Mouse (Mus musculus) hindbrain, postnatal 0 days (tissue): ENCODE results near the gene Gm37240. TPM values are rescaled to one million over a fixed set of nuclear protein-coding genes. Genes with fewer than 3 reads are reported as not detected.

ENCODE experiments used
- ATAC-seq: fragments of 200-750 bp; cut with Nextera tagmentation; 2 replicates; pipeline ENCODE4 v1.8.0; 2017; ENCODE audit warnings: mild to moderate bottlenecking, moderate TSS enrichment, moderate library complexity
- DNase-seq: peaks from one replicate; pipeline ENCODE4 v3.0.0-alpha.2; 2015; ENCODE audit warnings: low spot score
- H3K27ac ChIP-seq: fragments of 300-500 bp; sonication (generic); 2 replicates; pipeline ENCODE4 v1.5.1; 2014; ENCODE audit warnings: mild to moderate bottlenecking
- H3K27me3 ChIP-seq: fragments of 300-500 bp; sonication (generic); 2 replicates; pipeline ENCODE4 v1.6.1; 2014; ENCODE audit warnings: low read length, mixed read lengths; ENCODE audit not compliant: insufficient read depth
- H3K36me3 ChIP-seq: fragments of 300-500 bp; sonication (generic); 2 replicates; pipeline ENCODE4 v1.6.1; 2014; ENCODE audit warnings: low read length, mixed read lengths; ENCODE audit not compliant: insufficient read depth
- H3K4me1 ChIP-seq: fragments of 300-500 bp; sonication (generic); 2 replicates; pipeline ENCODE4 v1.6.1; 2014; ENCODE audit warnings: antibody characterized with exemption, low read length, mixed read lengths; ENCODE audit not compliant: insufficient read depth
- H3K4me2 ChIP-seq: fragments of 300-500 bp; sonication (generic); 2 replicates; pipeline ENCODE4 v1.6.1; 2014; ENCODE audit warnings: low read depth, mild to moderate bottlenecking, low read length, moderate library complexity, mixed read lengths
- H3K4me3 ChIP-seq: fragments of 300-500 bp; sonication (generic); 2 replicates; pipeline ENCODE4 v1.5.1; 2014; ENCODE audit warnings: low read length
- H3K9ac ChIP-seq: fragments of 300-500 bp; sonication (generic); replicated peaks from 2 replicates; pipeline ENCODE4 v1.6.1; 2014; ENCODE audit warnings: mild to moderate bottlenecking, low read length, moderate library complexity, mixed read lengths
- H3K9me3 ChIP-seq: fragments of 300-500 bp; sonication (generic); 2 replicates; pipeline ENCODE4 v1.6.1; 2016; ENCODE audit warnings: low read length, mixed read lengths
- CTCF ChIP-seq: IDR thresholded peaks from 2 replicates; pipeline ENCODE4 v1.5.1; 2016; ENCODE audit warnings: antibody characterized with exemption, control low read depth, low read depth
- WGBS: fragments of 180-500 bp; shearing (Covaris S2); extraction: QIAGEN DNeasy Blood & Tissue Kit; methylation state at CpG from one replicate; pipeline ENCODE4 v1.1.7; 2014; 5-methylcytosine and 5-hydroxymethylcytosine counted together
- polyA plus RNA-seq: library from polyadenylated mRNA; unstranded; fragments of >200 nt; fragmentation: Nextera tagmentation; extraction: Ambion mirVana; gene quantifications from 2 replicates; pipeline ENCODE4 v1.2.1, GENCODE M21; 2015
- total RNA-seq: library from RNA; depleted of rRNA; stranded (reverse); fragments of >200 nt; gene quantifications from 2 replicates; pipeline ENCODE4 v1.2.3, GENCODE M21; 2014

Gm37240 gene
- total and polyA plus RNA-seq, 2 experiments from 2014 or later = 1.5 TPM; not detected in 1

DNA sequence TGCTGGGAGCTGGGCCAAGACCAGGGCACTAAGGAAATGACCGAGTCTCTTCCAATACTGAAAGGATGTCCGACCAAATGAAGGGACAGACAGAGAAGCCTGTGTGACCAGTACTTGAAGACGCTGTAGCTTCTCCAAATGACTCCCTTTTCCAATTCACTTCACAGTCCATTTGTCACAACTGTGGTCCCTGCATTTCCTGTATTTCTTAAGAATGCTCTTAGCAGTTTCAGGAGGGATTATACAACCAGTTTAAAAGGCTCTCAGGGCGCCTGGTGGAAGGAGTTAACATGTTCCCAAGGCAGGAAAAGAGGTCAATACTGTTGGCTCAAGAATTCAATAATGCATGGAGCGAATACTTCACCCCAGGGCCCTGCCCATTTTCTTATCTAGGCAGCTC, 1414.4 kb downstream of the Gm37240 start:
- no peak overlapping the region for H3K4me3 ChIP-seq
- TF ChIP-seq CTCF = no peak
- H3K36me3 ChIP-seq = no peaks in the 10 kb centered on the region
- no peaks in the 10 kb centered on the region for H3K27me3 ChIP-seq
- H3K9me3 ChIP-seq = no peaks in the 10 kb centered on the region
- H3K27ac ChIP-seq = no peak overlapping the region
- ATAC-seq = no peak
- 55% methylated on average over 5 of the region's 5 CpGs for WGBS
- no peaks in the 10 kb centered on the region; the same call in 1 of the 2 replicates for H3K4me1 ChIP-seq
- no peak overlapping the region for H3K9ac ChIP-seq
- no peak overlapping the region for H3K4me2 ChIP-seq
- no peak for DNase-seq

DNA sequence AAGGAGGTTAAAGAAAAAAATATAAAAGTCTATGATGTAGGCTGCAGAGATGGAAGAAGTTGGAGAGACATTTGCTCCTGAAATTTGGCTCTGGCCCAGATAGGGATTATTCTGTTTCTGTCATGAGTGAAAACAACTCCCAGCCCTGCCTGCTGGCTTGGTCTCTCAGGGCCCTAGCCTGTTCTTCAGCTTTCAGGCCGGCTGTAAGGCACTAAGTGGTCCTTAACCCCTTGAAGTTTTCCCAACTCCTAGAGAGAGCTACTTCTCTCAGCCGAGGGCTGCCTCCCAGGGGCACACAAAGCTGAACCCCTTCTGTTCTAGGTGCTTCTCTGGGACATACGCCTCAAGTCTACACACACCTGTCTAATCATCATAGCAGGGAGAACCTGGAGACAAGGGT, 1414.8 kb downstream of the Gm37240 start:
- ATAC-seq (no peak), DNase-seq (no peak)
- Histone ChIP-seq H3K27ac (no peak overlapping the region), H3K36me3 (no peaks in the 10 kb centered on the region), H3K4me1 (no peaks in the 10 kb centered on the region; the same call in 1 of the 2 replicates), H3K9ac (no peak overlapping the region), H3K9me3 (no peaks in the 10 kb centered on the region), H3K27me3 (no peaks in the 10 kb centered on the region), H3K4me3 (no peak overlapping the region), H3K4me2 (no peak overlapping the region)
- TF ChIP-seq CTCF = no peak
- WGBS = 44% methylated on average over 3 of the region's 3 CpGs

DNA sequence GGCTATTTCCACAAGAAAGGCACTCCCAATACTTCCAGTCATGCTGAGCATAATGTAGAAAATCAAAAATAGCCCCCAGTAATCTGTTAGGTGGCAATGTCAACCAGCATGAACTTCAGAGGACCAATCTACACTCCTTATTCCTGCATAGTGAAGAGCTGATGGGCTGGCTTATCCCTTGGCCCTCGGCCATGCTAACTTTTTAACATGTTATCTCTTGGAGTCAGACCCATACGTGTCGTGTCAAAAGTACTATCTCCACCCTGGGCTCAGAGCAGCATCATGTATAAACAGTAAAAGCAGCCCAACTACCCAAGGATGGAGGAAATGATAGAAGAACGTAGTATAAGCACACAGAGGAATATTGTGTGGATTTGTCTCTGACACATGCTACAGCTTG, 1416.2 kb downstream of the Gm37240 start:
- H3K27me3 ChIP-seq = no peaks in the 10 kb centered on the region
- no peak overlapping the region for H3K4me2 ChIP-seq
- H3K27ac ChIP-seq = no peak overlapping the region
- no peak overlapping the region for H3K9ac ChIP-seq
- DNase-seq = no peak
- TF ChIP-seq CTCF = no peak
- H3K4me3 ChIP-seq = no peak overlapping the region
- no peaks in the 10 kb centered on the region for H3K9me3 ChIP-seq
- H3K36me3 ChIP-seq = no peaks in the 10 kb centered on the region
- no peak for ATAC-seq
- WGBS = 87% methylated on average over 4 of the region's 4 CpGs
- H3K4me1 ChIP-seq = no peaks in the 10 kb centered on the region; the same call in 1 of the 2 replicates

DNA sequence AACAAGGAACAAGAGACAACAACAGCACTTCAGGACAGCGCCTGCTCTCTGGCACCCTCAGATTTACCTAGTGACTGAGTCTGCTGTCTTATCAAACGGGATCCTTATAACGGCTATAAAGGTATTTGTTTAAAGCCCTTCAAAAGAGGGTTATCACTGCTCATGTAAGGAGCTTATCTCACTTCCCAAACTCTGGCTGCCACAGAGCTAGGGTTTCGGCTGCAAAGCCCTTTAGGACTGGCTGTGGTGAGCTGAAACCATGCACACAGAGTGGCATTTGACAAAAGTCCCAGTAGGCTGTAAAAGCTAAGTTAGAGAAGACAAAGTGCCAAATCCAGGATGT, 1419.2 kb downstream of the Gm37240 start:
- DNase-seq = no peak
- no peak for TF ChIP-seq CTCF
- H3K4me2 ChIP-seq = no peak overlapping the region

DNA sequence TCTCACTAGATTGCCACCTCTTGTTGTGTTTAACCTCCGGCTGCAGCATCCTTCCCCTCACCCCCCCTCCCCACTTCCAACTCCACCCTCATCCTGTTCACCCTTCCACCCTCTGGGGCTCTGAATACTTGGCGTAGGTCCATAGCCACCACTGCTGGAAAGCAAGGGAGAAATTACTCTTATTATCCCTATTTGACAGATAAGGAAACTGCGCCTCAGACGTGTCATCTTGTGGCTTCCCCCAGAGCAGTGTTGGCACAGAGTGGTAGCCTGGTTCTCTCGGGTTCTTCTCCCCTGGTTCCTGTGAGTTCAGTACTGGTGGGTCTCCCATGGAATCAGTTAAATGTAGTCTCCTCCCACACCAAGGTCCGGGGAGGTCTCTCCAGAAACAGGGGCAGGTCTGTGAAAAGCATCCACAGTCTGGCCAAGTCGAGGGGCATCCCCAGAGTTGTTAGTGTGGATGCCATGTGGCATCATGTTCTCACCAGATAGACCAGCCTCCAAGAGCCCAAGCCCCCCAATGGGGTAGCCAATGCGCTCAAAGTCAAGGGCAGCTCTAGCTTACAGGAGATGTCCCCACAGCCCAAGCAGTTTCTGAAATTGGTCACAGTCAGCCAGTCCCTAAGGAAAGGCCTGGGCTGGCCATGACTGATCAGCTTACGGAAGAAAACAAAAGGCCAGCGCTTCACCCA, 1419.8 kb downstream of the Gm37240 start:
- Histone ChIP-seq H3K4me2 (no peak overlapping the region), H3K4me3 (no peak overlapping the region), H3K9me3 (no peaks in the 10 kb centered on the region), H3K9ac (no peak overlapping the region), H3K36me3 (no peaks in the 10 kb centered on the region), H3K27ac (no peak overlapping the region), H3K27me3 (no peaks in the 10 kb centered on the region), H3K4me1 (peaks cover 3% of the 10 kb centered on the region; the same call in 1 of the 2 replicates)
- TF ChIP-seq CTCF = no peak
- ATAC-seq = no peak
- DNase-seq = no peak
- WGBS = 64% methylated on average over 10 of the region's 10 CpGs

More for the DNA sequence above, 1419.2 kb downstream of the Gm37240 start:
- Histone ChIP-seq H3K9me3 (no peaks in the 10 kb centered on the region), H3K4me1 (peaks cover 3% of the 10 kb centered on the region; the same call in 1 of the 2 replicates), H3K9ac (no peak overlapping the region), H3K4me3 (no peak overlapping the region), H3K27me3 (no peaks in the 10 kb centered on the region), H3K27ac (no peak overlapping the region), H3K36me3 (no peaks in the 10 kb centered on the region)
- ATAC-seq = no peak
- 46% methylated on average over 4 of the region's 4 CpGs for WGBS

DNA sequence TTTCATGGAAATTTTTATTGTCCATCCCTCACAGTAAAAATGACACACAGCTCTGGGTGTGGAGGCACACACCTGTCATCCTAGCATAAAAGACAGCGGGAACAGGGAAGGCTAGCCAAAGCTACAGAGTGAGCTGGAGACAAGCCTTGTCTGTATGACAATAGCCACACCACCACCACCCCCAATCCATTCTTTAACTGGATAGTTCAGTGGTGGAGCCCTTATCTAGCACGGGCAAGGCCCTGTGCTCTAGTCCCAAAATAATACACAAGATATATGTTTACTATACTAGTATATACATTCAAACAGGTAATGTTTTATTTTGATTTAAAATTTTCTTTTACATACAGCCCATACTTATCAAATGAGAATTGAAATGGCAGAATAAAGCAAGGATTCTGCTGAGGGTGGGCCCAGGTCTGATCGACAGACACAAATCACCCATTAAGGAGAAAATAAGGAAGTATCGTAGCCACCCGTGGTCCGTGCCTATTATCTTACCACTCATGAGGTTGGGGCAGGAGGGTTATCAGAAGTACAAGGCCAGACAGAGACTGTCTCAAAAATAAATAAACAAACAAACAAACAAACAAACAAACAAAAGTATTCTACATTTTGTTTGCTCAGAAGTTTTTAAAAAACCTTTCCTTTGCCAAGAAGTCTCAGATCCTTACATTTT, 1421.4 kb downstream of the Gm37240 start:
- DNase-seq (no peak), ATAC-seq (no peak)
- Histone ChIP-seq H3K36me3 (no peaks in the 10 kb centered on the region), H3K27me3 (no peaks in the 10 kb centered on the region), H3K4me1 (0 out of 2 replicates have a peak, but pooled peaks cover 3% of the 10 kb centered on the region), H3K9me3 (no peaks in the 10 kb centered on the region), H3K4me2 (no peak overlapping the region), H3K9ac (no peak overlapping the region), H3K27ac (no peak overlapping the region), H3K4me3 (no peak overlapping the region)
- TF ChIP-seq CTCF = no peak
- 75% methylated on average over 6 of the region's 6 CpGs for WGBS

DNA sequence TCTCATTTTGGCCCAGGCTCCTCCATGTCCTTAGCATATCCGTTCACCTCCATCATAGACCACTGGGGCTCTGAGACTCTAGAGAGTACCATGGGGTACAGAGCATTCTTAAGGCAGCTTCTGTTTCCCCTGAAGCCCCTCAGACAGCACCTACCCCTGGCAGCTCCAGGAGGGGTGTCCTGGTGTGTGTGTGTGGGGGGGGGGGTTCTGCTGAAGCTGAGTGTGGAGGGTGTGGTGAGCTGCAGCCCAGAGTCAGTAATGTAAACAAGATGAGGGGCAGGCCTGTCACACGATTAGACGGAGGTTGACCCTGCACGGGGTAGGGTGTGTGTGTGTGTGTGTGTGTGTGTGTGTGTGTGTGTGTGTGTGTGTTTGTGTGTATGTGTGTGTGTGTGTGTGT, 1425.6 kb downstream of the Gm37240 start:
- Histone ChIP-seq H3K9me3 (no peaks in the 10 kb centered on the region), H3K27ac (no peak overlapping the region), H3K9ac (no peak overlapping the region), H3K4me1 (0 out of 2 replicates have a peak, but pooled peaks cover 3% of the 10 kb centered on the region), H3K36me3 (no peaks in the 10 kb centered on the region), H3K4me2 (no peak overlapping the region), H3K27me3 (no peaks in the 10 kb centered on the region), H3K4me3 (no peak overlapping the region)
- no peak for TF ChIP-seq CTCF
- DNase-seq = no peak
- WGBS = 39% methylated on average over 4 of the region's 4 CpGs
- 0 out of 2 replicates have a peak, but pooled peaks have one; percentile 32 for ATAC-seq
